Mouse (Mus musculus): Measurements from ENCODE around the gene Kdm1a. TPM values are rescaled to one million over a fixed set of nuclear protein-coding genes. Genes with fewer than 3 reads are reported as not detected.
A peak's percentile ranks its signal among the peaks of the same experiment; 100 is the strongest.

Kdm1a gene
- polyA plus RNA-seq, 1 experiment from 2014 or later = 19.3 TPM

DNA sequence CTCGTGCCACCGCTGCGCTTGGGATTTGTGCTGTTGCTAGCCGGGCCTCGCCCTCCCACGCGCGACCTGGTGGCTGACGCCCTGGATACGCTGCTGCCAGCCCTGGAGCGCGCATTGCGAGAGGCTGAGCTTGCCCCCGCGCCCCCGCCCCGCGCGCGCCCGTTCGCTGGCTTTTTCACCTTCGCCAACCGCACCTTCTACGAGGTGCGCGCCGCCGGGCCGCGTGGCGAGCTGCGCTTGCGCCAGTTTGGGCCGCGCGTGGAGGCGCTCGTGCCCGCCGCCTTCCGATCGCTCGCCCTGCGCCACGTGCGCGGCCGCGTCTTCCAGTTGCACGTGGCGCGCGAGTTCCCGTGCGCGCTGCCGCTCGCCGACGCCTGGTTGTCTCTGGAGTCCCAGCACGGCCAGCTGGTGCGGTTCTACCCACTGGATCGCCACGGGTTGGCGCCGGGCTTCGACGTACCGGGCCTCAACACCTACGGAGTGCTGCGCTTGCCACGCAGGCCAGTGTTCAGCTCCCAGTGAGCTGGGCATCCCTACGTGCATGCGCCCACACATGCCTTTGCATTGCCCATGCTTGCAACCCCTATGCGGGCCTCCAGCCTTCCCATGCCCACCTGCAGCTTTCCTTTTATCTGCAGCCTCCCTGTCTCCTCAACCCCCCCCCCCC is 35.2 kb upstream of the Kdm1a start:
- ATAC-seq (replicated peaks; ENCODE audit: extremely low read depth, insufficient read depth, low FRiP score) = peak; percentile 21; the same call in 1 of the 2 replicates

DNA sequence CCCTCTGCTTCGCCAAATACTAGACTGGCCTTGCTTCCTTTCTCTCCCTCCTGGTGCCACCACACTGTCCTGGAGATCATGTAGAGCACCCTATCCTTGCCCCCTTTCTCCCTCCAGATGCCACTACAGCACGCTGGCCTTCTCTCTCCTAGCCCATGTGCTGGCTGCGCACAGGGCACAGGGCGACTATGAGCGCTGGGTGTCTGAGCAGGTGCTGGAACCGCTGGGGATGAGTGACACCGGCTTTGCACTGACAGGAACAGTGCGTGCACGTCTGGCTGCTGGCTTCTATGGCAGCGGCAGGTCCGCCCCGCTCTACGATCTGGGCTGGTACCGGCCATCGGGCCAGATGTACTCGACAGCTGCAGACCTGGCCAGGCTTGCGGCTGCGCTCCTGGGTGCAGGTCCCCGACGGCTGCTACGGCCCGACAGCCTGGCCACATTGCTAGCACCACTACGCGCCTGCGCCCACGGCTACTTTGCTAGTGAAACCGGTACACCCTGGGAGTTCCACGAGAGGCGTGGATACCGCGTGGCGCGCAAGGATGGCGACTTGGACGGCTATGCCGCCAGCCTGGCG is 34.5 kb upstream of the Kdm1a start:
- peak overlapping the region; percentile 60 for H3K9ac ChIP-seq (ENCODE audit: low read length)
- no peak overlapping the region for H3K27ac ChIP-seq (ENCODE audit: low read length)

More for the DNA sequence above, 35.2 kb upstream of the Kdm1a start:
- peak overlapping the region; percentile 92 for H3K4me2 ChIP-seq (ENCODE audit: low read depth, low read length)
- peak overlapping the region; percentile 60 for H3K9ac ChIP-seq (ENCODE audit: low read length)
- H3K36me3 ChIP-seq (ENCODE audit: control insufficient read depth, insufficient read depth) = no peaks in the 10 kb centered on the region
- 3% methylated on average over 76 of the region's 76 CpGs for WGBS
- H3K4me1 ChIP-seq (ENCODE audit: control insufficient read depth, insufficient read depth, low read length) = peaks cover 8% of the 10 kb centered on the region
- peak overlapping the region; percentile 60 for H3K4me3 ChIP-seq (ENCODE audit: low read length)
- H3K27ac ChIP-seq (ENCODE audit: low read length) = no peak overlapping the region
- no peaks in the 10 kb centered on the region for H3K9me3 ChIP-seq (replicated peaks; ENCODE audit: control insufficient read depth, low read length)
- peaks cover 34% of the 10 kb centered on the region for H3K27me3 ChIP-seq (ENCODE audit: control insufficient read depth, insufficient read depth, low read length)

DNA sequence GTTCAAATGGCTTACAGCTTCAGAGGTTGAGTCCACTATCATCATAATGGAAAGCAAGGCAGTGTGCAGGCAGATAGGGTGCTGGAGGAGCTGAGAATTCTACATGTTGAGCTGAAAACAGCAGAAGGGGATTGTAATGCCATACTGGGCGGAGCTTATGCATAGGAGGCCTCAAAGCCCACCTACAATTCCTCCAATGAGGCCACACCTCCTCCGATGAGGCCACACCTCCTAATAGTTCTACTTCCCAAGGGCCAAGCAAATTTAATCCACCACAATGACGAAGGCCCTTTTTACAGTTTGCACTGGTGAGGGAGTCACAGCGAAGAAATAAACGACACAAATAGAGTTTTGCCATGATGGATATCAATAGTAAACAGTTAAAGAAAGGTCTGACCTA is 34.0 kb upstream of the Kdm1a start:
- WGBS = 52% methylated on average over 5 of the region's 5 CpGs
- H3K27me3 ChIP-seq (ENCODE audit: control insufficient read depth, insufficient read depth, low read length) = peaks cover 34% of the 10 kb centered on the region

More for the DNA sequence above, 34.5 kb upstream of the Kdm1a start:
- H3K27me3 ChIP-seq (ENCODE audit: control insufficient read depth, insufficient read depth, low read length) = peaks cover 34% of the 10 kb centered on the region
- H3K4me3 ChIP-seq (ENCODE audit: low read length) = peak overlapping the region; percentile 60
- H3K36me3 ChIP-seq (ENCODE audit: control insufficient read depth, insufficient read depth) = no peaks in the 10 kb centered on the region
- ATAC-seq (replicated peaks; ENCODE audit: extremely low read depth, insufficient read depth, low FRiP score) = 0 out of 2 replicates have a peak, but pooled peaks have one; percentile 10
- 17% methylated on average over 37 of the region's 37 CpGs for WGBS
- H3K4me1 ChIP-seq (ENCODE audit: control insufficient read depth, insufficient read depth, low read length) = peaks cover 8% of the 10 kb centered on the region
- no peaks in the 10 kb centered on the region for H3K9me3 ChIP-seq (replicated peaks; ENCODE audit: control insufficient read depth, low read length)
- peak overlapping the region; percentile 92 for H3K4me2 ChIP-seq (ENCODE audit: low read depth, low read length)

GRCm38 (mm10) chr4:136635995-136636394 is 33.5 kb upstream of the Kdm1a start:
- Histone ChIP-seq H3K9me3 (replicated peaks; ENCODE audit: control insufficient read depth, low read length) (no peaks in the 10 kb centered on the region), H3K9ac (ENCODE audit: low read length) (no peak overlapping the region), H3K27me3 (ENCODE audit: control insufficient read depth, insufficient read depth, low read length) (peaks cover 34% of the 10 kb centered on the region), H3K36me3 (ENCODE audit: control insufficient read depth, insufficient read depth) (no peaks in the 10 kb centered on the region), H3K4me3 (ENCODE audit: low read length) (no peak overlapping the region), H3K4me1 (ENCODE audit: control insufficient read depth, insufficient read depth, low read length) (peaks cover 12% of the 10 kb centered on the region), H3K4me2 (ENCODE audit: low read depth, low read length) (no peak overlapping the region), H3K27ac (ENCODE audit: low read length) (no peak overlapping the region)
- no peak for ATAC-seq (replicated peaks; ENCODE audit: extremely low read depth, insufficient read depth, low FRiP score)

More for the DNA sequence above, 34.0 kb upstream of the Kdm1a start:
- ATAC-seq (replicated peaks; ENCODE audit: extremely low read depth, insufficient read depth, low FRiP score) = no peak
- H3K4me2 ChIP-seq (ENCODE audit: low read depth, low read length) = no peak overlapping the region
- peaks cover 8% of the 10 kb centered on the region for H3K4me1 ChIP-seq (ENCODE audit: control insufficient read depth, insufficient read depth, low read length)
- no peak overlapping the region for H3K4me3 ChIP-seq (ENCODE audit: low read length)
- H3K9ac ChIP-seq (ENCODE audit: low read length) = no peak overlapping the region
- no peak overlapping the region for H3K27ac ChIP-seq (ENCODE audit: low read length)
- H3K36me3 ChIP-seq (ENCODE audit: control insufficient read depth, insufficient read depth) = no peaks in the 10 kb centered on the region
- no peaks in the 10 kb centered on the region for H3K9me3 ChIP-seq (replicated peaks; ENCODE audit: control insufficient read depth, low read length)

DNA sequence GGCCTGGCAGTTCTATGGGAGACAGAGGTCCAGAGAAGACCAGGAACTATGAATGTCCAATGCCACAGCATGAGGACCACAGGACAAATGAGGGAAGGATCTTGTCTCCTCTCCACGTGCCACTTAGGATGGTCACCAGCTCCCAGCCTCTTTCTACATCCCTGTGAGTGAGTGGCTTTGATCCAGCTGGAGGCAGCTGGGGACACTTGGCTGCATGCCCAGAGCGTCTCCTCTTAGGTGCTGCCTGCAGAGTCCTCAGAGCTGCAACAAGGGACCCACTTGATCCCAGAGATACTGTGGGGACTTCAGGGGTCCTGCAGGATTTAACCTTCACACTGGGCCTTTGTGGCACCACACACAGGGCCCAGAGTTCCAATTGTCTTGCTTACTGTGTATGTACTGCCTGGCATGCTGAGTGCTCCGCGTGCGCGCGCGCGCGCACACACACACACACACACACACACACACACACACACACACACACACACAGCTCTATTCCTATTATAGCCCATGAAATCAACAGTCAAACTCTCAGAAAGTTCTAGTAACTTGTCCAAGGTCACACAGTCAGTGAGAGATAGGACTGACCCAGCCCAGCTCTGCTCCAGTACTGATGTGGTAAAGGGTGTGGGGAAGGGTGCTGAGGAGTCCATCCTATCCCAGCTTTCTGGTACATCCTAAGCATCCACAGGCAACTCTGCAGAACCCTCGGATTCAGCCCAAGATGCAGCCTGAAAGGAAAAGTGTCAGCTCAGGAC is 28.9 kb upstream of the Kdm1a start:
- Histone ChIP-seq H3K9ac (ENCODE audit: low read length) (no peak overlapping the region), H3K4me3 (ENCODE audit: low read length) (no peak overlapping the region), H3K9me3 (replicated peaks; ENCODE audit: control insufficient read depth, low read length) (no peaks in the 10 kb centered on the region), H3K4me2 (ENCODE audit: low read depth, low read length) (no peak overlapping the region), H3K4me1 (ENCODE audit: control insufficient read depth, insufficient read depth, low read length) (peaks cover 7% of the 10 kb centered on the region), H3K27me3 (ENCODE audit: control insufficient read depth, insufficient read depth, low read length) (peaks cover 2% of the 10 kb centered on the region), H3K36me3 (ENCODE audit: control insufficient read depth, insufficient read depth) (no peaks in the 10 kb centered on the region), H3K27ac (ENCODE audit: low read length) (no peak overlapping the region)
- 70% methylated on average over 11 of the region's 11 CpGs for WGBS
- peak; percentile 85 for ATAC-seq (replicated peaks; ENCODE audit: extremely low read depth, insufficient read depth, low FRiP score)

DNA sequence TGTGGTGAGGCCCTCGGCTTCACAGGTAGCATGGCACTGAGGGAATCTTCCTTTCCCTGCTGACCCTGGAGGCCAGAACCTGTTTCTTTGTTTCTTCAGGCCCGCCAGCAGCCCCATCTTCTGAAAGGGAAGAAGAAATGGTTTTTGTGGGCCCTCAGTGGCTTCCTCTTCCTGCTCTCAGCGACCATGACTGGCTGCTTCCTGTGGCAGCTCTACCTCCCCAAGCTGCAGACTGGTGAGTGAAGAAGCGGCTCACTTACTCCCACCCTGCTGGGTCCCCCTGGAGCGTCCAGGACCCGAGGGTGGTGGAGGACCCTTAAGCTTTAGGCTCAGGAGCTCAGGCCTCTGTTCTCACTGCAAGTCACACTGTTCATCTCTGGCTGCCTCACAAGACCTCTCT is 24.1 kb upstream of the Kdm1a start:
- H3K4me2 ChIP-seq (ENCODE audit: low read depth, low read length) = no peak overlapping the region
- no peaks in the 10 kb centered on the region for H3K9me3 ChIP-seq (replicated peaks; ENCODE audit: control insufficient read depth, low read length)
- WGBS = 58% methylated on average over 6 of the region's 6 CpGs
- no peak overlapping the region for H3K9ac ChIP-seq (ENCODE audit: low read length)
- no peak overlapping the region for H3K27ac ChIP-seq (ENCODE audit: low read length)
- H3K36me3 ChIP-seq (ENCODE audit: control insufficient read depth, insufficient read depth) = no peaks in the 10 kb centered on the region
- H3K27me3 ChIP-seq (ENCODE audit: control insufficient read depth, insufficient read depth, low read length) = no peaks in the 10 kb centered on the region
- peaks cover 7% of the 10 kb centered on the region for H3K4me1 ChIP-seq (ENCODE audit: control insufficient read depth, insufficient read depth, low read length)
- H3K4me3 ChIP-seq (ENCODE audit: low read length) = no peak overlapping the region
- no peak for ATAC-seq (replicated peaks; ENCODE audit: extremely low read depth, insufficient read depth, low FRiP score)

GRCm38 (mm10) chr4:136622388-136622787 is 19.9 kb upstream of the Kdm1a start, which contains the start of gene Lactbl1:
TSS of gene Lactbl1 (plus strand) at chr4:136622621.
- H3K9ac ChIP-seq (ENCODE audit: low read length) = no peak within 1 kb of the TSS
- WGBS = 35% methylated on average over 6 of the region's 6 CpGs
- H3K9me3 ChIP-seq (replicated peaks; ENCODE audit: control insufficient read depth, low read length) = no peaks in the 10 kb centered on the region

GRCm38 (mm10) chr4:136621956-136622355 is 19.4 kb upstream of the Kdm1a start:
- WGBS = 53% methylated on average over 5 of the region's 5 CpGs
- Histone ChIP-seq H3K4me3 (ENCODE audit: low read length) (no peak overlapping the region), H3K4me1 (ENCODE audit: control insufficient read depth, insufficient read depth, low read length) (no peaks in the 10 kb centered on the region; the same call in 1 of the 2 replicates), H3K27me3 (ENCODE audit: control insufficient read depth, insufficient read depth, low read length) (no peaks in the 10 kb centered on the region), H3K9ac (ENCODE audit: low read length) (no peak overlapping the region), H3K27ac (ENCODE audit: low read length) (no peak overlapping the region), H3K9me3 (replicated peaks; ENCODE audit: control insufficient read depth, low read length) (no peaks in the 10 kb centered on the region), H3K4me2 (ENCODE audit: low read depth, low read length) (no peak overlapping the region), H3K36me3 (ENCODE audit: control insufficient read depth, insufficient read depth) (no peaks in the 10 kb centered on the region)
- no peak for ATAC-seq (replicated peaks; ENCODE audit: extremely low read depth, insufficient read depth, low FRiP score)

More at GRCm38 (mm10) chr4:136622388-136622787, 19.9 kb upstream of the Kdm1a start, which contains the start of gene Lactbl1:
- Histone ChIP-seq H3K36me3 (ENCODE audit: control insufficient read depth, insufficient read depth) (no peaks in the 10 kb centered on the region), H3K4me3 (ENCODE audit: low read length) (no peak within 1 kb of the TSS), H3K27ac (ENCODE audit: low read length) (no peak within 1 kb of the TSS), H3K27me3 (ENCODE audit: control insufficient read depth, insufficient read depth, low read length) (no peaks in the 10 kb centered on the region), H3K4me1 (ENCODE audit: control insufficient read depth, insufficient read depth, low read length) (no peaks in the 10 kb centered on the region; the same call in 1 of the 2 replicates), H3K4me2 (ENCODE audit: low read depth, low read length) (no peak within 1 kb of the TSS)
- ATAC-seq (replicated peaks; ENCODE audit: extremely low read depth, insufficient read depth, low FRiP score) = no peak

DNA sequence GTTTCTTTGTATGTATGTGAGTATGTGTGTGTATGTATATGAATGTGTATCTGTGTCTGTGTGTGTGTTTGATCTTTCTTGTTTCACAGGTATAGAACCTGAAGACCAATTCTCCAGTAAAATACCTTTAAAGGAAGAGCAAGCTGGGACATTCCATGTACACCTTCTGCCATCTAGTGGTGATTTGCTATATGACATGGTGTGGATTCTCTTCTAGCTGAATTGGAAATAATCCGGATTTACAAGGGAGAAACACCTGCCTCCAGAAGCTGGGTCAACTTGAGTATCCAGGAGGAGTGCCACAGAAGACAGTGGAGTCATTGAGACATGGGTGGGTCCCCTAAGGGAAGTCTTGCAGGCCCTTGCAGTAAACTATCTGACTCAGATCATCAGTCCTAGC is 18.8 kb upstream of the Kdm1a start:
- no peaks in the 10 kb centered on the region for H3K36me3 ChIP-seq (ENCODE audit: control insufficient read depth, insufficient read depth)
- H3K27me3 ChIP-seq (ENCODE audit: control insufficient read depth, insufficient read depth, low read length) = no peaks in the 10 kb centered on the region
- H3K27ac ChIP-seq (ENCODE audit: low read length) = no peak overlapping the region
- no peak overlapping the region for H3K4me3 ChIP-seq (ENCODE audit: low read length)
- H3K9ac ChIP-seq (ENCODE audit: low read length) = no peak overlapping the region
- H3K4me2 ChIP-seq (ENCODE audit: low read depth, low read length) = no peak overlapping the region
- H3K9me3 ChIP-seq (replicated peaks; ENCODE audit: control insufficient read depth, low read length) = no peaks in the 10 kb centered on the region
- H3K4me1 ChIP-seq (ENCODE audit: control insufficient read depth, insufficient read depth, low read length) = no peaks in the 10 kb centered on the region; the same call in 1 of the 2 replicates
- WGBS = 0% methylated on average over 1 of the region's 1 CpGs
- ATAC-seq (replicated peaks; ENCODE audit: extremely low read depth, insufficient read depth, low FRiP score) = no peak
